8 mouse cellular contexts compared by ENCODE assay signal in genomic region chr7:78782639-78783581, GRCm38 (mm10). TPM values are rescaled to one million over a fixed set of nuclear protein-coding genes. Genes with fewer than 3 reads are reported as not detected.
DNase-seq lines count a peak whose midpoint lies in the region; ATAC-seq lines count a peak whose summit lies in the region.

TSS of gene Mrps11 (plus strand) at chr7:78783119.
TSS of gene Mrpl46 (minus strand) at chr7:78783531.

- peak within 1 kb of the TSS; percentile 92 for H3K9ac ChIP-seq in heart, embryonic 13.5 days
- peak within 1 kb of the TSS; percentile 90 for H3K9ac ChIP-seq in liver, embryonic 12.5 days
- H3K9ac ChIP-seq in stomach, embryonic 15.5 days: peak within 1 kb of the TSS; percentile 72

- H3K36me3 ChIP-seq in heart, embryonic 13.5 days: peaks cover 39% of the 10 kb centered on the region
- H3K36me3 ChIP-seq in liver, embryonic 12.5 days: peaks cover 62% of the 10 kb centered on the region
- H3K36me3 ChIP-seq in stomach, embryonic 15.5 days: 0 out of 2 replicates have a peak, but pooled peaks cover 11% of the 10 kb centered on the region

- H3K4me1 ChIP-seq in heart, embryonic 13.5 days: peaks cover 22% of the 10 kb centered on the region
- peaks cover 35% of the 10 kb centered on the region for H3K4me1 ChIP-seq in liver, embryonic 12.5 days
- peaks cover 8% of the 10 kb centered on the region; the same call in 1 of the 2 replicates for H3K4me1 ChIP-seq in stomach, embryonic 15.5 days

- no peaks in the 10 kb centered on the region for H3K9me3 ChIP-seq in heart, embryonic 13.5 days
- no peaks in the 10 kb centered on the region for H3K9me3 ChIP-seq in liver, embryonic 12.5 days (replicated peaks)
- no peaks in the 10 kb centered on the region for H3K9me3 ChIP-seq in stomach, embryonic 15.5 days

- peak within 1 kb of the TSS; percentile 87 for H3K4me3 ChIP-seq in heart, embryonic 13.5 days
- peak within 1 kb of the TSS; percentile 94 for H3K4me3 ChIP-seq in liver, embryonic 12.5 days
- peak within 1 kb of the TSS; percentile 83 for H3K4me3 ChIP-seq in stomach, embryonic 15.5 days (replicated peaks)

- peak within 1 kb of the TSS; percentile 76 for H3K4me2 ChIP-seq in heart, embryonic 13.5 days
- H3K4me2 ChIP-seq in liver, embryonic 12.5 days: peak within 1 kb of the TSS; percentile 87
- H3K4me2 ChIP-seq in stomach, embryonic 15.5 days: peak within 1 kb of the TSS; percentile 88

- WGBS in heart, embryonic 13.5 days: under 1% methylated on average over 44 of the region's 44 CpGs
- WGBS in liver, embryonic 12.5 days (ENCODE audit: insufficient replicate concordance): under 1% methylated on average over 44 of the region's 44 CpGs
- WGBS in stomach, embryonic 15.5 days: under 1% methylated on average over 44 of the region's 44 CpGs

- ATAC-seq in erythroid progenitor cell, adult 5-6 weeks (replicated peaks; ENCODE audit: low FRiP score, poor library complexity, severe bottlenecking): peak; percentile 98
- peak; percentile 90 for ATAC-seq in heart, embryonic 13.5 days (ENCODE audit: extremely low read depth, insufficient number of reproducible peaks, low FRiP score, low TSS enrichment)
- peak; percentile 98 for ATAC-seq in liver, embryonic 12.5 days
- peak; percentile 97 for ATAC-seq in stomach, embryonic 15.5 days (ENCODE audit: insufficient read depth, low FRiP score, low read depth)

- peak; percentile 90 for DNase-seq in CD4-positive helper T cell, adult 2 months (ENCODE audit: low read depth, low spot score)
- DNase-seq in brain, embryonic 18.5 days (ENCODE audit: low read depth, low spot score): peak; percentile 79
- peak; percentile 93 for DNase-seq in kidney, postnatal 10 days
- DNase-seq in natural killer cell, adult 2 months (ENCODE audit: low spot score in 2 of 2): peak; percentile 76 to 85

- H3K27ac ChIP-seq in heart, embryonic 13.5 days (replicated peaks): peak within 1 kb of the TSS; percentile 20
- H3K27ac ChIP-seq in liver, embryonic 12.5 days: peak within 1 kb of the TSS; percentile 61
- H3K27ac ChIP-seq in stomach, embryonic 15.5 days: 0 out of 2 replicates have a peak within 1 kb of the TSS, but pooled peaks have one; percentile 59

- H3K27me3 ChIP-seq in heart, embryonic 13.5 days (replicated peaks): no peaks in the 10 kb centered on the region
- no peaks in the 10 kb centered on the region for H3K27me3 ChIP-seq in liver, embryonic 12.5 days (replicated peaks)
- no peaks in the 10 kb centered on the region for H3K27me3 ChIP-seq in stomach, embryonic 15.5 days (replicated peaks)

RNA-seq across cellular contexts. Expression of gene Mrps11, which starts in this region (rescaled TPM):
- 15.9 and 17.7 TPM in 2 replicates for total RNA-seq in erythroid progenitor cell, adult 5-6 weeks (2015; ENCODE audit: low replicate concordance)
- 13.9 and 29.9 TPM in 2 replicates for total RNA-seq in erythroid progenitor cell, adult 5-6 weeks (2017; ENCODE audit: low replicate concordance)
- polyA plus RNA-seq in heart, embryonic 13.5 days (2015; fragmentation: Nextera tagmentation; extraction: Ambion mirVana): 54.2 and 65.7 TPM in 2 replicates
- polyA plus RNA-seq in liver, embryonic 12.5 days (2016; fragmentation: Nextera tagmentation; extraction: Ambion mirVana): 55.7 and 57.2 TPM in 2 replicates
- 62.2 and 65.3 TPM in 2 replicates for polyA plus RNA-seq in stomach, embryonic 15.5 days (2015; fragmentation: Nextera tagmentation; extraction: Ambion mirVana)

RNA-seq across cellular contexts. Expression of gene Mrpl46, which starts in this region (rescaled TPM):
- total RNA-seq in erythroid progenitor cell, adult 5-6 weeks (2015; ENCODE audit: low replicate concordance): 19.3 and 27.8 TPM in 2 replicates
- total RNA-seq in erythroid progenitor cell, adult 5-6 weeks (2017; ENCODE audit: low replicate concordance): 13.0 and 14.2 TPM in 2 replicates
- polyA plus RNA-seq in heart, embryonic 13.5 days (2015; fragmentation: Nextera tagmentation; extraction: Ambion mirVana): 53.7 and 59.8 TPM in 2 replicates
- polyA plus RNA-seq in liver, embryonic 12.5 days (2016; fragmentation: Nextera tagmentation; extraction: Ambion mirVana): 72.2 TPM in 2 replicates
- 64.8 and 69.5 TPM in 2 replicates for polyA plus RNA-seq in stomach, embryonic 15.5 days (2015; fragmentation: Nextera tagmentation; extraction: Ambion mirVana)

Comparison
In these comparisons a context has a peak if more than half of its experiments do, and no peak if none do; other contexts are left out.
1. Peak in every context shown above with its lines: DNase-seq, ATAC-seq, H3K4me3 ChIP-seq and H3K27ac ChIP-seq.